Mouse (Mus musculus): Measurements from ENCODE around the gene Atp6v0d1. TPM values are rescaled to one million over a fixed set of nuclear protein-coding genes. Genes with fewer than 3 reads are reported as not detected.
"Not testable (repeated sequence)": the region's sequence is repeated elsewhere in the genome, so short reads cannot be mapped to it uniquely, and the experiment has no call there.

The Atp6v0d1 gene
- polyA plus RNA-seq, 1 experiment from 2014 or later, result 143 TPM

DNA sequence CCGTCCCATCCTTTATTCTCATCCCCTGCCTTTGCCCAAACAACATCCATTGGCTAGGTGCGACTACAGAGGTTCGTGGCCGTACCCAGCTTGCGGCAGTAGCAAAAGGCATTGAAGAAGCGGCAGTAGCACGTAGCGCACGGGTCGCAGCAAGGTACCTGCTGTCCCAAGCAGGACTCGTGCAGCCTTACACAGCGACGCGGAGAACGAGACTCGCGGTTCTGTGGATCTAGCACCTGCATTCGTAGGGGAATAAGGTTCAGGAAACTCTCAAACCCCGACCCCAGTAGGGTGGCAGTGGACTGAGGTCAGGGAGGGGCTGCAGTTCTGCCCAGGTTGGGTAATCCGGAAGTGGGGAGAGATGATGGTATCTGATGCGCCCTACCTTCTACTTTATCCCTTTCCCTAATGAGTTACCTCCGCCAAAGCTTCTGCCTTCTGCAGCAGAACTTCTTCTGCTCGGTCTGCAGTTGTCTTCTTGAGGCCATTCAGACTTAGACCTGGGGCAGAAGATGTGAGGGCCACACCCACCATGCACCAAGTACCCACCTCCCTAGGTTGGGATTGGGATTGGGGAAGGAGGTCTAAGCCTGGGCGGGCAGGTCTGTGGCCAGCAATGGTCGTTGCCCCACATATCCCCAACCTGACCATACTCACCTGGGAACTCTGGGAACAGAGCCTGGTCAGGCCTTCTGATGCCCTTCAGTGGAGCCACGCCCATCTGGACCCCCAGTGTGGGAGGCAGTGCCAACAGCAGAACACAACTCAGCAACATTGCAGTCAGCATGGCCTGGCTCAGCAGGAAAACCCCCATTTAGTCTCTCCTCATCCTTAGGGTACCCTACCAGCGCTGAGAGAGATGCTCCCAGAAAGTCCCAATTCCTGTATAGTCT is 1.1 kb upstream of the Atp6v0d1 start:
- peak overlapping the region; percentile 41 for H3K9ac ChIP-seq
- H3K27ac ChIP-seq, result no peak overlapping the region
- H3K4me3 ChIP-seq, result peak overlapping the region; percentile 81
- no peaks in the 10 kb centered on the region for H3K36me3 ChIP-seq
- peak overlapping the region; percentile 87 for H3K4me2 ChIP-seq (replicated peaks)
- 29% methylated on average over 27 of the region's 27 CpGs for whole genome bisulfite sequencing
- no peaks in the 10 kb centered on the region for H3K27me3 ChIP-seq (replicated peaks)
- H3K4me1 ChIP-seq, result peaks cover 26% of the 10 kb centered on the region
- H3K9me3 ChIP-seq, result no peaks in the 10 kb centered on the region
- ATAC-seq (ENCODE audit: low FRiP score, low read depth), result 0 out of 2 replicates have a peak, but pooled peaks have one; percentile 5

DNA sequence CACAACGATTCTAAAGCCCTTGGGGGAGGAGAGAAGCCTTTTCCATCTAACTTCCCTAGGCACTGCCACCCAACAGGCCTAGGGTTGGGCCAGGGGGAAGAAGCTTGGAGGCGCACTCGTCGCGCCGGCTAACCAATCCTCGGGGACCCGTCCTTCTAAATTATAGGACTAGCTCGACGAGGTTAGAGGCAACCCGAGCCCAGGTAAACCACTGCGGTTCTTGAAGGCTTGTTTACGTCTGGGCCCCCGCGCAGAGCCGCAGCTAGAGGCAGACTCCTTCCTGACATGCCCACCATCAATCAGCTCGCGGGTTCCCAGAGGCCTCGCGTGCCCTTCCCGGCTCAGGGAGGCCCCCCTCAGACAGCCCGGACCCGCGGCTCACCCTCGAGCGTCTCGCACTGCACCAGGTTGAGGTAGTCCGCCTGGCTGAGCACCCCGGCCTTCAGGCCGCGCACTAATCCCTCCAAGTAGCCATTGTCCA is 406 bp downstream of the Atp6v0d1 start:
- peaks cover 26% of the 10 kb centered on the region for H3K4me1 ChIP-seq
- H3K9me3 ChIP-seq, result no peaks in the 10 kb centered on the region
- ATAC-seq (ENCODE audit: low FRiP score, low read depth), result peak; percentile 81
- peak overlapping the region; percentile 92 for H3K9ac ChIP-seq
- H3K4me2 ChIP-seq (replicated peaks), result peak overlapping the region; percentile 87
- H3K27me3 ChIP-seq (replicated peaks), result no peaks in the 10 kb centered on the region
- peak overlapping the region; percentile 81 for H3K4me3 ChIP-seq
- 2% methylated on average over 31 of the region's 31 CpGs for WGBS
- H3K36me3 ChIP-seq, result no peaks in the 10 kb centered on the region
- H3K27ac ChIP-seq, result peak overlapping the region; percentile 74

DNA sequence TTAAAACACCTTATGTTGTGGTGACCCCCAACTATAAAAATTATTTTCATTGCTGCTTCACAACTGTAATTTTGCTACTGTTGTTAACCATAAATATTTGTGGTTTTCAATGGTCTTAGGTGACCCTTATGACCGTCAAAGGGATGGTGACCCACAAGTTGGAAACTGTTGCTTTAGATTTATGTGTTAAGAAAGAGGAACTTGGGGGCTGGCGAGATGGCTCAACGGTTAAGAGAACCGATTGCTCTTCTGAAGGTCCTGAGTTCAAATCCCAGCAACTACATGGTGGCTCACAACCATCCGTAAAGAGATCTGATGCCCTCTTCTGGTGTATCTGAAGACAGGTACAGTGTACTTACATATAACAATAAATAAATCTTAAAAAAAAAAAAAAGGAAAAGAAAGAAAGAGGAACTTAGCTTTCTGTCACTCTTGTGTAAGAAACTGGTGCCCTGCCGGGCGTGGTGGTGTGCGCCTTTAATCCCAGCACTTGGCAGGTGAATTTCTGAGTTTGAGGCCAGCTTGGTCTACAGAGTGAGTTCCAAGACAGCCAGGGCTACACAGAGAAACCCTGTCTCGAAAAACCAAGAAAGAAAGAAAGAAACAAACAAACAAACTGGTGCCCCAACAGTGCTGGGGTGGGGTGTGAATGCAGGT is 1.1 kb downstream of the Atp6v0d1 start:
- ATAC-seq (ENCODE audit: low FRiP score, low read depth); H3K27me3 ChIP-seq (replicated peaks); H3K36me3 ChIP-seq; H3K27ac ChIP-seq; H3K9me3 ChIP-seq: not testable (repeated sequence)
- H3K4me2 ChIP-seq (replicated peaks), result peak overlapping the region; percentile 87
- WGBS, result 90% methylated on average over 9 of the region's 9 CpGs
- H3K9ac ChIP-seq, result peak overlapping the region; percentile 92; the same call in 1 of the 2 replicates
- H3K4me1 ChIP-seq, result peaks cover 26% of the 10 kb centered on the region
- peak overlapping the region; percentile 81 for H3K4me3 ChIP-seq

DNA sequence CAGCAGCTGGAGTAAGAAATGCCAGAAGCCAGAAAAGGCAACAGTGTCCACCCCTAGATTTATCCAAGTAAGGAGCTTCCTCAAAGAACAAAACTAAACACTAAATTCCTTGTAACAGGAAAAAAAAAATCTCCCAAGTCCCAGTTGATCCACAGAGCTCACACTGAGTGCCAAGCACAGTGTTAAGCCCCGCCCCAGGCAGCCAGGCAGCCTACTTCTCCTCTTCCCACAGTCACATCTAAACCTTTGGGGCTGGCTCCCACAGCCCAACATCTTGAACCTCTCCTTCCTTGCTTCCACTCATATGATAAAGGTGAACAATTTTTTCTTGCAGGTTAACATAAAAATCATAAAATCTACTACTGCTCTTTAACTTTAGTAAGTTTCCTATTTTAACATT is 2.0 kb downstream of the Atp6v0d1 start:
- Histone ChIP-seq H3K4me3 (no peak overlapping the region), H3K4me1 (peaks cover 26% of the 10 kb centered on the region), H3K27me3 (replicated peaks) (no peaks in the 10 kb centered on the region), H3K9ac (no peak overlapping the region), H3K9me3 (no peaks in the 10 kb centered on the region), H3K36me3 (0 out of 2 replicates have a peak, but pooled peaks cover 7% of the 10 kb centered on the region), H3K4me2 (replicated peaks) (peak overlapping the region; percentile 1), H3K27ac (no peak overlapping the region)
- ATAC-seq (ENCODE audit: low FRiP score, low read depth), result no peak
- WGBS, result 93% methylated on average over 1 of the region's 1 CpGs

DNA sequence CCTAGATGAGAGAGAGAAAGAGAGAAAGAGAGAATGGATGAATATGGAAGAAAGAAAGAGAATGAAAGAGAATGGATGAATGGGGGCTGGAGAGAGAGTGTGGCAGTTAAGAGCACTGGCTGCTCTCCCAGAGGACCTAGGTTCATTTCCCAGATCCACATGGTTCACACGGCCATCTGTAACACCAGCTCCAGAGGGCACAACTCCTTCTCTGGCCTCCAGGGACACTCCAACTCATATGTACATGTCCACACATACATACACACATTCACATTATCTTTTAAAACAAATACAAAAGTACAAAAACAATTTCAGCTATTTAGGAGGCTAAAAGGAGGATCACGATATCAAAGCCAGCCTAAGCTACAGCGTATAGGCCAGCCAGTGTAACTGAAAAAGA is 3.0 kb downstream of the Atp6v0d1 start:
- no peak for ATAC-seq (ENCODE audit: low FRiP score, low read depth)
- Histone ChIP-seq H3K9ac (no peak overlapping the region), H3K27ac (no peak overlapping the region), H3K27me3 (replicated peaks) (no peaks in the 10 kb centered on the region), H3K36me3 (0 out of 2 replicates have a peak, but pooled peaks cover 7% of the 10 kb centered on the region), H3K9me3 (no peaks in the 10 kb centered on the region), H3K4me1 (peaks cover 26% of the 10 kb centered on the region), H3K4me3 (no peak overlapping the region), H3K4me2 (replicated peaks) (no peak overlapping the region)
- WGBS, result 89% methylated on average over 3 of the region's 3 CpGs

DNA sequence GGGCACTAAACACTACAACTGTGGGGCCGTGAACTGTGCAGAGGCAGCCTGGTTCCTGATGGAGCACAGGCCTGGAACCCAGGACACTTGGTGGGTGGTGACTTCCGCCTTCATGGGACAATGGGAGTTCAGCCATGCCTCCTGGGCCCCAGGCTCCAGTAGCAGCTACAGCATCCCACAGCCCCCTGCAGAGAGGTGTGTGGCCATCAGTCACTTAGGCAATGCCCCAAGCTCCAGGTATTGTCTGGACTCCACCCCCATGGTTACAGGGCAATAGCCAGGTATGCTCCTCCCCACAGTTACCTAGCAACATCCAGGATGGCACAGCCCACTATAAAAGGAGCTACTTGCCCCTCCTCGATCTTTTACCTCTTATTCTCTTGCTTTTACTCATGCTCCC is 10.6 kb downstream of the Atp6v0d1 start:
- Histone ChIP-seq H3K27ac (no peak overlapping the region), H3K4me2 (replicated peaks) (no peak overlapping the region), H3K9ac (no peak overlapping the region), H3K4me1 (no peaks in the 10 kb centered on the region), H3K9me3 (no peaks in the 10 kb centered on the region), H3K27me3 (replicated peaks) (no peaks in the 10 kb centered on the region), H3K36me3 (0 out of 2 replicates have a peak, but pooled peaks cover 9% of the 10 kb centered on the region), H3K4me3 (no peak overlapping the region)
- 50% methylated on average over 3 of the region's 3 CpGs for WGBS
- no peak for ATAC-seq (ENCODE audit: low FRiP score, low read depth)

DNA sequence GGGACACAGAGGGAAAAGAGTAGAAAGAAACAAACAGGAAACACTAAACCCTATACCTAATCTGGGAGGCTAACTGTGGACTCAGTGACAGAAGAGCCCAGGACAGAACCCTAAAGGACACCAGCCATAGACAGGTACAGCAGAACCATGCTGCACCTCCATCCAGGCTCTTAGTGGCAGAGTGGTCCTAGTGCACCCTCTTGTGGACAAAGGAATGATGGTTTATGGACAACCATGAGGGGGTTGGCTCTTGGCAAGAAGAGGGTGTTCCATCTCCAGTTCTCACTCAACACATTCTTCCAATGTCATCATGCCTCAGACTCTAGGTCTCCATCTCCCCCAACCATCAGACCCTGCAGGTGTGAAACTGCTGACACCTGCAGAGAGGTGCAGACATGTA is 11.8 kb downstream of the Atp6v0d1 start:
- Histone ChIP-seq H3K27me3 (replicated peaks) (no peaks in the 10 kb centered on the region), H3K9me3 (no peaks in the 10 kb centered on the region), H3K36me3 (0 out of 2 replicates have a peak, but pooled peaks cover 6% of the 10 kb centered on the region), H3K4me1 (no peaks in the 10 kb centered on the region), H3K4me2 (replicated peaks) (no peak overlapping the region), H3K9ac (no peak overlapping the region), H3K27ac (no peak overlapping the region), H3K4me3 (no peak overlapping the region)
- 0 out of 2 replicates have a peak, but pooled peaks have one; percentile 56 for ATAC-seq (ENCODE audit: low FRiP score, low read depth)

DNA sequence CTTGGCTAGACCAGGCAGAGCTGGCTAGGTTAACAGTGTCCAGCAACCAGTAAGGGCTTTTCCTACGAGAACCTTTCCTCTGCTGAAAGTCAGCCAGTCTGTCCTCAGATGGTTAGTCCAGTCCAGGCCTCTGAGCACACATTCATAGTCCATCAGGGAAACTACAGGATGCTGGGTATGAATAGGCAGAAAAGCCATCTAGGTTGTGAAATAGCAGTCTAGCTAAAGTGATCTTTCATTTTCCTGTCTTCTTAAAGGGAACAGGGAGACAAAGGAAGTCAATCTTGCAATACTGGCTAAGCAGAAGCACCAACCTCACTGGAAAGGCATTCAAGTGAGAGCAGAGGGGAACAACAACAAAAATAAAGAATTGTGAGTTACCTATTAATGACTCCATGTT is 13.0 kb downstream of the Atp6v0d1 start:
- no peak for ATAC-seq (ENCODE audit: low FRiP score, low read depth)
- Histone ChIP-seq H3K4me2 (replicated peaks) (no peak overlapping the region), H3K27ac (no peak overlapping the region), H3K27me3 (replicated peaks) (no peaks in the 10 kb centered on the region), H3K36me3 (0 out of 2 replicates have a peak, but pooled peaks cover 5% of the 10 kb centered on the region), H3K9ac (no peak overlapping the region), H3K4me1 (no peaks in the 10 kb centered on the region), H3K9me3 (no peaks in the 10 kb centered on the region), H3K4me3 (no peak overlapping the region)
- 79% methylated on average over 1 of the region's 1 CpGs for WGBS

DNA sequence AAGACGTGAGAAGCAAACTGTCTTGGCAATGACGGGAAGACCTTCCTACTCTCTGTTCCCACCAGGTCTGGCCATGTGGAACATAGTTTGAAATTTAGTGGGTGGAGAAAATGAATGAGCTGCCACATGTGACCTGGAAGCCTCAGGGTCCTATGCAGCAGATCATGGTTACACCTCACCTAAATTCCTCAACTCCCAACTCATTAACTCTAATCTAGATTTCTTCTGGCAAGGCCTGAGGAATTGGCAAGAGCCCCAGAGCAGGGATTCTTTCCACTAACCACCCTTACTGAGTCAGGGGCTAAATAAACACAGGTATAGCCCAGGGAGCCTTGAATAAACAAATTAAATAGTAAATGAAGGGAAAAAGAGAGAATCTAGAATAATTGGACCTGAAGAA is 13.8 kb downstream of the Atp6v0d1 start:
- Histone ChIP-seq H3K4me2 (replicated peaks) (no peak overlapping the region), H3K4me1 (no peaks in the 10 kb centered on the region), H3K36me3 (0 out of 2 replicates have a peak, but pooled peaks cover 5% of the 10 kb centered on the region), H3K9me3 (no peaks in the 10 kb centered on the region), H3K4me3 (no peak overlapping the region), H3K27me3 (replicated peaks) (no peaks in the 10 kb centered on the region), H3K27ac (no peak overlapping the region), H3K9ac (no peak overlapping the region)
- no peak for ATAC-seq (ENCODE audit: low FRiP score, low read depth)
- WGBS, result 88% methylated on average over 2 of the region's 2 CpGs

DNA sequence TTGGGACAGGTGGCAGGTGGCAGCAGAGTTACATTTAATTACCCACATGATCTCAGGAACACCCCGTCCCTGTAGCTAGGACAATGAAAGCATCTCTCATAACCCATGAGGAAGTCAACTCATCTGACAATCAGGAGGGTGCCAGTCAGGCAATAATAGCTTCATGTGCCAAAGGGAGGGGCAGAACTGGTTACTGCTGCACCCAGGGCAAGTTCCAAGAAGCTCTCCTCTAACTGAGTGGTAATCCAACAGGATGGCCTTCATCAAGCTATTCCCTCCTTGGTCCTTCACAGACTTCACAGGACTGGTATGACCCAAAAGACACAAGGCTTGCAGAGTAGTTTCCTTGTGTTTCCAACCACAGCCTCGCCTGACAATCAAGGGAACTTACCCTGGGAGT is 15.8 kb downstream of the Atp6v0d1 start:
- Histone ChIP-seq H3K4me3 (no peak overlapping the region), H3K36me3 (0 out of 2 replicates have a peak, but pooled peaks cover 5% of the 10 kb centered on the region), H3K9ac (no peak overlapping the region), H3K4me2 (replicated peaks) (no peak overlapping the region), H3K27me3 (replicated peaks) (no peaks in the 10 kb centered on the region), H3K9me3 (no peaks in the 10 kb centered on the region), H3K4me1 (peaks cover 5% of the 10 kb centered on the region; the same call in 1 of the 2 replicates), H3K27ac (no peak overlapping the region)
- WGBS, result 76% methylated on average over 2 of the region's 2 CpGs
- ATAC-seq (ENCODE audit: low FRiP score, low read depth), result no peak

DNA sequence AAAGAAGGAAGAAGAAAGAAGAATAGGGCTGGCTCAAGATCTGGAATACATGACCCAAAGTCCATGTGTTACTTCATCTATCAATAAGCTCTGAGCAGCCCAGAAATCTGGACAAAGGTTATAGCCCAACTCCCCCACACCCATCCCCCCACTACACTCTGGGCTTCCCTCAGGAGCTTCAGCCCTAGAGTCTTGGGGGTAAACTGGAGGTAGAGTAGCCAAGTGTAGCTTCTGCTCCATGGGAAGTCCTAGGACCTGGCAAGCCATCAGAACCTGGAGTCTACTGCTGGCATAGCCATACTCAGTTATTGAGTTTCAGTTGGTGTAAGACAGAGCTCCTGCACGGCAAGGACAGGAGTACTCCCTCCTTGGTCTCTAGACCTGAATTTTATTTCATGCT is 16.3 kb downstream of the Atp6v0d1 start:
- ATAC-seq (ENCODE audit: low FRiP score, low read depth), result no peak
- Histone ChIP-seq H3K9me3 (no peaks in the 10 kb centered on the region), H3K27ac (no peak overlapping the region), H3K9ac (no peak overlapping the region), H3K4me2 (replicated peaks) (no peak overlapping the region), H3K4me1 (peaks cover 9% of the 10 kb centered on the region), H3K27me3 (replicated peaks) (no peaks in the 10 kb centered on the region), H3K4me3 (no peak overlapping the region), H3K36me3 (0 out of 2 replicates have a peak, but pooled peaks cover 5% of the 10 kb centered on the region)
- 97% methylated on average over 1 of the region's 1 CpGs for WGBS
